Mouse (Mus musculus) embryo, embryonic 11.5 days (tissue): ENCODE results near the gene Xkrx.
"Not testable (repeated sequence)": the region's sequence is repeated elsewhere in the genome, so short reads cannot be mapped to it uniquely, and the experiment has no call there.

Experiments
- DNase-seq: peaks from one replicate; pipeline ENCODE4 v3.0.0-alpha.2; 2012; ENCODE audit warnings: low read depth, low spot score

The Xkrx gene

DNA sequence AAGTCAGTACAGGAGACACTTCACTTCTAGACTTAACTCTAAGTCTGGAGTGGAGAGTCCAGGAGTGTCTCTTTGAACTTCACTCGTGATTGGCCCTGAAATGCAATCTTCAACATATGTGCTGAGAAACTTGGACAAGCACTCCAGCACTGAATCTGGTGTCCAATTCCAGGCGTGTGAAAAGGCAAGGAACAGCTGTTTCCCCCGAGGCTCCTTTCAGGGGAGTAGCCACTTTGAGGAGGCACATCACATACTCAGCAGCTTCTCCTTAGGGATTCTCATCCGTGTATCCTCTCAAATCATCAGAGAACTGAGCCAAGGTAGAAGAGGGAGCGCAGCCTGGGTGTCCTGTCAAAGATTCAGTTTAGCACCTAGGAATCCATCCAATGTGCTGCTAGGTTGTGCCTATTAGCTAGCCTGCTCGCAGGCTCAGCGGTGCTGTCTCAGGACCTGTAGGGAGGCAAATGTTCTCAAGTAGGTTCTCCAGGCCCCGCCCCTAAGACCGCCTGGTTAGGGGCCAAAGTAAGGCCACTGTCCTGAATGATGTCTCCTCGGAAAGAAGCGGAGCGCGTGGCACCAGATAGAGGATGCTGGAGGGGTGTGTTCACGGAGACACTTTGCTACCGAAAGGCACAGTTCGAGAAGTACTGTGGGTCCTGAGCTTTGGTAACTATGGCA, at the start of gene Xkrx:
Gene Xkrx, minus strand, starts transcription at position 34 of the 678 bp plus-strand sequence.
- no peak for DNase-seq

DNA sequence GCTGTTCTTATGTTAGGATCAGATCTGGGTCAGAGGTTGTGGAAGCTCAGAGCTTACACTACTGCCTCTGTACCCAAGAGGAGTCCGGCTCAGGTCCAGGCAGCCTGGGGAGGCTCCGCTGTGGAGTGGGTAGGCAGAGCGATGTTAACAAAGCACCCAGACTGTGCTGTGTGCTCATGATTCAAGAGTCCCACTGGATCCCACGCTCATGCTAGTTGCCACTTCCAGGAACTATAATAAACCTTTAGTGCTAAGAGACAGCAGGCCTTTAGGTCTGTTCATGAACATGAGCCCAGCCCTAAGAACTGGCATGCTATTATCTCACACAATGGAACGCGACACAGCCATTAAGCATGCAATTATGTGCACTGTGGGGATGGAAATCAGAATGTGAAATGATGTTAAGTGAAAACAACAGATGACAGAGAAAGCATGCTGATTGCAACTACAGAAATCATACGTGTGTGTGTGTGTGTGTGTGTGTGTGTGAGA, 49.3 kb upstream of the Xkrx start:
- no peak for DNase-seq

DNA sequence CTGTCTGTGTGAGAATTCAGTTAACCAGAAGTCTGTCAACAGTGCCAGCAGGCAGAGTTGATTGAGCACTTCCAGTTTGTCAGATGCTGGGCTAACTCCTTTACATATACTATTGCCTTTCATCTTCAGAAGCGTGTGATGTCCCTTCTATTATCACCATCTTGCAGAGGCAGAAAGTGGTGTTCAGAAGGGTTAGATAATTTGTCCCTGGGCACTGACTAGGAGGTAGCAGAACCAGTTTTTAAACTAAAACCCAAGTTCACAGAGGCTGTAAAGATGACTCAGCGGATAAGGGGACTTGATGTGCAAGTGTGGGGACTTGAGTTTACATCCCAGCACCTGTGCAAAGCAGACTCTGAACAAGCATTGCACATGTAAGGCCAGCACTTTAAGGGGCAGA, 46.6 kb upstream of the Xkrx start:
- DNase-seq = no peak

DNA sequence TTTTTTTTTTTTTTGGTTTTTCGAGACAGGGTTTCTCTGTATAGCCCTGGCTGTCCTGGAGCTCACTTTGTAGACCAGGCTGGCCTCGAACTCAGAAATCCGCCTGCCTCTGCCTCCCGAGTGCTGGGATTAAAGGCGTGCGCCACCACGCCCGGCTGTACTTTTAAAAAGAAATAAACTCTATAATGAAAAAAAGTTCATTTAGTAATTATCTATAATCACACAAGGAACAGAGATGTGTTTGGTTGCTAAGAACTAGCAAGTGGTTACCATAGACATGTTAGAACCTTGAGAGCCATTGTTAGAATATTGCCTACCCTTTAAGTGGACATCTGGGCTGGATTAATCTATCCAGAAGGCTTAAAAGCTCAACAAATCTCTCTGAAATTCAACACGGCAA, 25.3 kb upstream of the Xkrx start, which contains the start of gene Arl13a:
Gene Arl13a, plus strand, starts transcription at position 301 of the 400 bp plus-strand sequence.
- DNase-seq = not testable (repeated sequence)

DNA sequence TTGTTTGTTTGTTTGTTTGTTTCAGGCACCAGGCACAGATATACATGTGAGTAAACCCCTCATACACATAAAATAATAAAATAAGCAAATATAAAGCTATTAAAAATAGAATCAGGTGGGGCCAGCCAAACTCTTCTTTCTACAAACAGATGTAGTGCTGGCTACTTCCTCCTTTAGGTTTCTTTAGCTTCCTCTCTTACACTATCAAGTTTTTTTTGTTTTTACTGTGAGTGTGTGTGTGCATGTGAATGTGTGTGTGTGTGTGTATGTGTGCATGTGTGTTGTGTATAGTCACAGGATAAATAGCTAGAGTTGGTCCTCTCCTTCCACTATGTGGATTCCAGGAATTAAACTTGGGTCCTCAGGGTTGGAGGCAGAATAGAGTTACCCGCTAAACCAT, 12.8 kb upstream of the Xkrx start:
- DNase-seq = no peak

DNA sequence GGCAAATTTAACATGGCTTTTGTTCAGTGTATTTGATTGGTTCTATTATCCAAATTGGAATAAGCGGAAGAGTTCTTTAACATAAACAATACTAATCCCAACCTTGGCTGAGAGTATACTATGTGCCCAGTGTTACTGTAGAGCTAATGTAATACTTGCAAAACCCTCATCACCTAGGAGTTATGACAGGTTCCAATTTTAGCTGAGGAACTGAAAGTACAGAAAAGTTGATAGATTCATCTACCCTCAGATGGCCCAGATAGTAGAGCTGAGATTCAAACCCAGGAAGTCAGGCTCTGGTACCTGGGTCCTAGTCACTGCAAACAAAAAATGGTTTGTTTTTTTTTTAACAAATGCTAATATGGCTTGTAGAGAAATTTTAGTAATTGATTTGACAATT, 8.7 kb upstream of the Xkrx start:
- DNase-seq = no peak

DNA sequence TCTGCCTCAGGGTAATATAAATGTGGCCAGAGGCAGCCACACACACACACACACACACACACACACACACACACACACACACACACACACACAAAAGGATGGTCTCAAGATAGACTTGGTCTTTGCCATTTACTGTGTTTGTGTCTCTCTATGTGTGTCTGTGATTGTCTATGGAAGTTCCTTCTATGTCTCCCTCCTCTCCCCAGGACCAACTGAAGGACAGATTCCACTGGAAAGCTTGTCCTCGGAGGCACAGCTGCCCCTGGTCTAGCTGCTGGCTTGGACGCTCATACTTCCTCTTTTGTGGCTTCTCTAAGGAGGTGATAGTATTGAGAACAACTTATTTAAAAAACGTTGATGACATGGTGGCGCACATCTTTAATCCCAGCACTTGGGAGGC, 1.6 kb upstream of the Xkrx start:
- DNase-seq = no peak

- no peak for DNase-seq
Observed at GRCm38 (mm10) chrX:134162826-134163225, 950 bp upstream of the Xkrx start.

- no peak for DNase-seq
Observed at GRCm38 (mm10) chrX:134160442-134160841, 1.4 kb downstream of the Xkrx start.

DNA sequence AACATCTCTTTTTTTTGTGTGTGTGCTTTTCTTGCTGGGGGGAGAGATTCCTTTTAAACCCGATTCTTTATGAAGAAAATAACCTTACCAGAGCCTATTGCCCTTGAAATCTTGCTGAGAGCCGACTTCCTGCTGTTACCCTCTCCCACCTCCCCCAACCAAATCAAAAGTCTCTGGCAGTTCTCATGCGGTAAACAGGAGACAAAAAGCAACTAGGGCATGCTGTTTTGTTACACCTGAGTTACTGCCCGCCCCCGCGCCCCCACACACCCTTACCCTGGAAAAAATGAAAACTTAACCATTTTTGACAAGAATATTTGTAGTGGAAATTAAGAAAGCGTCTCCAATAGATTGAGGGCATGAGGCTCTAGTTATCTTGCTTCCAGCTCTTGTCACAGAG, 3.7 kb downstream of the Xkrx start:
- no peak for DNase-seq

GRCm38 (mm10) chrX:134141986-134142385, 19.9 kb downstream of the Xkrx start:
- no peak for DNase-seq

DNA sequence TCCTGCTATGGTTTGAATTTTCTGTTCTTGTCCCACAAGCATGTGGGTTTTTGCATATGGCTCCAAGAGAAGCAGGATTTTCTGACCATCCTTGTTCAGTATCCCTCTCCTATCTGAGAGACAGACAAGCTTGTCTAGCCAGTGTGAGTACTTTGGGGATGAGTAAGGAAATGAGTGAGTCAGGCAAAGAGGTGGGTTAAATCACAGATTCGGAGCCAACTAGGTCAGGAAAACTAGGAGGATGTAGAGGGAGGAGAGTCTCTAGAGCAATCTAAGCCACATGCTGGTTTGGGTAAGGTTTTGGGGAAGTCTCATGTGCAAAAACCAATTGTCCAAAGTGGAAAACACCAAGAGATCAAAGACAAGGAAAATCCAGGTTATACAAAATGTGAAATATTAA, 20.3 kb downstream of the Xkrx start:
- no peak for DNase-seq

- DNase-seq = no peak
Observed at GRCm38 (mm10) chrX:134140024-134140423, 21.9 kb downstream of the Xkrx start.

- no peak for DNase-seq
Observed at GRCm38 (mm10) chrX:134133821-134134220, 28.1 kb downstream of the Xkrx start.

DNA sequence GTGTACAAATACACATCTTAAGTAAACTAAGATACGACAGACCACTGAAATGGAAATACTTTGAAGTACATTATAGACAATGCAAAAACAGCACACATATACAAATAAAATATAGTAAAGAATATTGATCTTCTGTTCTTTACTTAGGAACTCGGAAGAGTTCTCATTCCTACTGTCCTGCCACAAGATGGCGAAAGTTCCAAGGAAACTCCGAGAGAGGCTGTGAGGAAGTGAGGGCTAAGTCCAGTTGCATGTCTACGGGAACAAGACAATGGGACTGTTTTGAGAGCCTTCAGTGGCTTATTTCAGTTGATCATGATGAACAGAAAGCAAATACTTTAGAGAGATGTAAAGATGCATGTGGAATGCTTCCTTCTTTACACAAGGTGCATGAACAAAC, 29.6 kb downstream of the Xkrx start:
- peak; percentile 13 for DNase-seq

GRCm38 (mm10) chrX:134128549-134128948, 33.3 kb downstream of the Xkrx start:
- no peak for DNase-seq

DNA sequence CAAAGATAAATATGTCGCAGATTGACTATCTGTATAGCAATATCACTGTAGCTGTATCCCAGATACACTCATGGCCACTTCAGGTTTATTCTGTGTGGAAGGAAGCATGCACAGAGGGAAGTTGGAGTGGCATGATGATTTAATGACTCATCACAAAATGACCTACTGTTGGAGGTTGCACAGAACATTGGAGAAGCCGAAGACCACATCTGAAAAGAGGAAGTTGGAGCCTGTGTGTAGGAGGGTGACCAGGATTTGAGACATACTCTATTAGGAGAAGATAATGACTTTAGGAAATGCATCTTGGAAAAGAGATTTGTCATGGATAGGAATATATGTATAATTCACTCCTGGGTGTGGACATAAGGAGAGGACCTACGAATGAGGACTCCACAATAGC, 45.5 kb downstream of the Xkrx start:
- no peak for DNase-seq

DNA sequence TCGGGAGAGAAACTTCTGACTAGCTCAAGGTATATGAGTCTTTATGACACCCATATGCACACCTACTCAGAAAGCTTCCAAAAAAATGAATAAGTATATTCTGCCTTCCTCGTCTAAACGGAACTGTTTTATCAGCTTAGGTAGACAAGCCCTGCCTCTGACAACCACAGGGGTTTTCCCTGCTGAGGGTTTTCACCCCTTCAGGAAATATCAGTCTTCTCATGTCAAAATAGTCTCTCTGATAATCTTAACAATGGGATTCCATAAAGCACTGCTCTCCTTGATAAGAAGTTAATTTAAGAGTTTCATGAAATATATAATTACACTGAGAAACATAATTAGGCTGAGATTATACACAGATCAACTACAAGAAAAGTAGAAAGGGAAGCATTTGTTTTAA, 50.1 kb downstream of the Xkrx start:
- DNase-seq = no peak

GRCm38 (mm10) chrX:134102641-134103040, 59.2 kb downstream of the Xkrx start:
- DNase-seq = no peak
